Mouse (Mus musculus) liver, adult 2 months (tissue): ENCODE results near the gene Enox1. TPM values are rescaled to one million over a fixed set of nuclear protein-coding genes. Genes with fewer than 3 reads are reported as not detected.

Experiments
- DNase-seq: peaks from one replicate; pipeline ENCODE4 v3.0.0-alpha.2; 2011; ENCODE audit warnings: low read depth, low spot score; ENCODE audit errors: extremely low read depth
- H3K27ac ChIP-seq: fragments of 200-500 bp; replicated peaks from 2 replicates; pipeline ENCODE4 v1.5.1; 2012; ENCODE audit warnings: low read depth, mild to moderate bottlenecking, control low read depth, inconsistent platforms, low read length; ENCODE audit not compliant: insufficient read depth
- H3K27me3 ChIP-seq: fragments of 200-500 bp; 2 replicates; pipeline ENCODE4 v1.6.1; 2012; ENCODE audit warnings: mild to moderate bottlenecking, moderate library complexity, low read length, inconsistent platforms; ENCODE audit not compliant: control insufficient read depth, insufficient read depth
- H3K36me3 ChIP-seq: fragments of 200-500 bp; 2 replicates; pipeline ENCODE4 v1.6.1; 2012; ENCODE audit warnings: low read length, inconsistent platforms; ENCODE audit not compliant: control insufficient read depth, insufficient read depth
- H3K4me1 ChIP-seq: fragments of 200-500 bp; 2 replicates; pipeline ENCODE4 v1.6.1; 2011; ENCODE audit warnings: low read length; ENCODE audit not compliant: control insufficient read depth, insufficient read depth
- H3K4me3 ChIP-seq: fragments of 200-500 bp; 2 replicates; pipeline ENCODE4 v1.5.1; 2011; ENCODE audit warnings: low read depth, mild to moderate bottlenecking, control low read depth, low read length, moderate library complexity; ENCODE audit not compliant: insufficient read depth
- H3K79me2 ChIP-seq: fragments of 200-500 bp; 2 replicates; pipeline ENCODE4 v1.6.1; 2012; ENCODE audit warnings: inconsistent platforms, mild to moderate bottlenecking, low read length, moderate library complexity; ENCODE audit not compliant: control insufficient read depth, insufficient read depth
- H3K9ac ChIP-seq: fragments of 200-500 bp; 2 replicates; pipeline ENCODE4 v1.6.1; 2012; ENCODE audit warnings: low read depth, mild to moderate bottlenecking, control low read depth, inconsistent platforms, low read length
- CTCF ChIP-seq: fragments of 200-500 bp; IDR thresholded peaks from 2 replicates; pipeline ENCODE4 v1.5.1; 2011; ENCODE audit warnings: low read depth, low read length, control low read depth
- POLR2A ChIP-seq: fragments of 200-500 bp; IDR thresholded peaks from 2 replicates; pipeline ENCODE4 v1.6.1; 2011; ENCODE audit warnings: low read length, control low read depth; ENCODE audit not compliant: insufficient read depth; ENCODE audit errors: extremely low read depth
- WGBS: fragments of 180-500 bp; shearing (Covaris S2); methylation state at CpG from one replicate; pipeline ENCODE4 v1.1.7; 2018; 5-methylcytosine and 5-hydroxymethylcytosine counted together
- polyA plus RNA-seq: library from polyadenylated mRNA; depleted of rRNA; stranded (reverse); fragments of >200 nt; gene quantifications from 2 replicates; pipeline ENCODE4 v1.2.3, GENCODE M21; 2012
- total RNA-seq: library from RNA; depleted of rRNA; stranded (reverse); fragments of >200 nt; gene quantifications from 2 replicates; pipeline ENCODE4 v1.2.3, GENCODE M21; 2014

Gene Enox1
- total and polyA plus RNA-seq, 2 experiments = 0.09 TPM; not detected in 1

GRCm38 (mm10) chr14:77618131-77618805, 461.7 kb downstream of the Enox1 start:
- DNase-seq = no peak
- Histone ChIP-seq H3K27ac (no peak overlapping the region), H3K27me3 (no peaks in the 10 kb centered on the region), H3K36me3 (no peaks in the 10 kb centered on the region), H3K4me3 (no peak overlapping the region), H3K4me1 (no peaks in the 10 kb centered on the region), H3K79me2 (no peaks in the 10 kb centered on the region), H3K9ac (no peak overlapping the region)
- TF ChIP-seq CTCF = no peak
- 86% methylated on average over 13 of the region's 13 CpGs for WGBS

- no peak overlapping the region for H3K27ac ChIP-seq
- DNase-seq = no peak
- H3K27me3 ChIP-seq = no peaks in the 10 kb centered on the region
- no peaks in the 10 kb centered on the region for H3K4me1 ChIP-seq
- H3K36me3 ChIP-seq = no peaks in the 10 kb centered on the region
- TF ChIP-seq POLR2A = no peak
- no peak for TF ChIP-seq CTCF
- H3K9ac ChIP-seq = no peak overlapping the region
- no peaks in the 10 kb centered on the region for H3K79me2 ChIP-seq
- H3K4me3 ChIP-seq = no peak overlapping the region
- 80% methylated on average over 4 of the region's 4 CpGs for WGBS
These were observed 465.1 kb downstream of the Enox1 start for GRCm38 (mm10) chr14:77621473-77622264.

- TF ChIP-seq POLR2A (no peak), CTCF (no peak)
- 86% methylated on average over 12 of the region's 12 CpGs for WGBS
- no peak for DNase-seq
- no peaks in the 10 kb centered on the region for H3K79me2 ChIP-seq
- H3K9ac ChIP-seq = no peak overlapping the region
- no peak overlapping the region for H3K27ac ChIP-seq
- H3K36me3 ChIP-seq = no peaks in the 10 kb centered on the region
- H3K27me3 ChIP-seq = no peaks in the 10 kb centered on the region
- no peak overlapping the region for H3K4me3 ChIP-seq
- no peaks in the 10 kb centered on the region for H3K4me1 ChIP-seq
These were observed 470.3 kb downstream of the Enox1 start for GRCm38 (mm10) chr14:77626557-77627507.

GRCm38 (mm10) chr14:77632466-77633171, 476.1 kb downstream of the Enox1 start:
- no peak for DNase-seq
- Histone ChIP-seq H3K4me1 (no peaks in the 10 kb centered on the region), H3K9ac (no peak overlapping the region), H3K4me3 (no peak overlapping the region), H3K27me3 (no peaks in the 10 kb centered on the region), H3K79me2 (no peaks in the 10 kb centered on the region), H3K27ac (no peak overlapping the region), H3K36me3 (no peaks in the 10 kb centered on the region)
- no peak for TF ChIP-seq CTCF
- TF ChIP-seq POLR2A = no peak
- 92% methylated on average over 10 of the region's 10 CpGs for WGBS

- no peaks in the 10 kb centered on the region for H3K79me2 ChIP-seq
- no peaks in the 10 kb centered on the region for H3K27me3 ChIP-seq
- no peaks in the 10 kb centered on the region for H3K36me3 ChIP-seq
- H3K4me3 ChIP-seq = no peak overlapping the region
- TF ChIP-seq CTCF = no peak
- H3K4me1 ChIP-seq = no peaks in the 10 kb centered on the region
- no peak overlapping the region for H3K27ac ChIP-seq
- DNase-seq = no peak
- 60% methylated on average over 2 of the region's 2 CpGs for WGBS
- no peak overlapping the region for H3K9ac ChIP-seq
These were observed 476.6 kb downstream of the Enox1 start for GRCm38 (mm10) chr14:77633172-77633542.
